Mouse (Mus musculus) common myeloid progenitor, adult 5-6 weeks (primary cell): ENCODE results near the gene Pik3cd. TPM values are rescaled to one million over a fixed set of nuclear protein-coding genes. Genes with fewer than 3 reads are reported as not detected.

Experiments
- ATAC-seq: replicated peaks from 2 replicates; pipeline ENCODE4 v1.8.0; 2016; ENCODE audit warnings: low read depth, mild to moderate bottlenecking, moderate TSS enrichment, inconsistent platforms; ENCODE audit not compliant: poor library complexity, severe bottlenecking
- total RNA-seq: library from RNA; stranded (forward); fragments of 200-1000, 187-1606 nt; gene quantifications from 2 replicates; pipeline ENCODE4 v1.2.3, GENCODE M21; 2017

The Pik3cd gene
- total RNA-seq, 1 experiment from 2014 or later: 44.6 TPM

DNA sequence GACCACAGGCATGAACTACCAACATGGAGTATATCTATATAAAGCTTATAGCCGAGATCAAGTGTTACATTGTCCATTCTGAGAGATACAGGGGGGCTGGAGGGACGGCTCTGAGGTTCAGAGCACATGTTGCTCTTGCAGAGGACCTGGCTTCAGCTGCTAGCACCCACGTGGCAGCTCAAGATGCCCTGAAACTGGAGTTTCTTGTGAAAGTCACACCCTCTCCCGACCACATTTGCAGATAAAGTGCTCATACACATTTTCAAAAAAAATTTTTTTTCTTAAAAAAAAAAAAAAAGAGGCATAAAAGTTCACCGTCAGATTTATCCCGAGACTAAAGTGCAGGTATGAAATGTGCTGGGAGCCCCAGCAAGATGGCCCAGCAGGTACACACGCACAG is 41.8 kb downstream of the Pik3cd start:
- no peak for ATAC-seq

DNA sequence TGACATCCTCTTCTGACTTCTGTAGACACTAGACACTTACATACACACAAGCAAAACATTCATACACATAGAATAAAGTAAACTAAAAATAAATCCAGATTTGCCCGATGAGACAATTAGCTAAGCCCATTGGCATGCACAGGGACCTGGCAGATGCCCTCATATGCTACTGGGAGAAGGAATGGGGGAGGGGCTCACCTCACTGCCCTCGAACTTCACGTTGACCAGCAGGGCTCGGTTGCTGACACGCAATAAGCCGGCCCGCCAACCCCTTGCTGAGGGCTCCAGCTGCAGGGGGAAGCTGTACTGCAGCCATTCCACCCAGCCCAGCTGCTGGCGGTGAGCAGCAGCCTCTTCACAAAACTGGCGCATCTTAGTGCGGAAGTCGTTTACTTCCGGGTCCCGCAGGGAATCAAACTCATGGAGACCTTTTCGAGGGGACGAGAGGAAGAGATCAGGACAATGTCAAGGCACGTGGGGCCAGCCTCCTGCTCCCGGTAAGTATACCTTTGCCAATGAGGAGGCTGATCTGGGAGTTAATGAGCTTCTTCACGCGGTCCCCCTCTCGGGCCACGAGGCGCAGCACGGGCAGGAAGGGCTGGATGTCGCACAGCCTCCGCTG is 42.8 kb downstream of the Pik3cd start:
- ATAC-seq: no peak

DNA sequence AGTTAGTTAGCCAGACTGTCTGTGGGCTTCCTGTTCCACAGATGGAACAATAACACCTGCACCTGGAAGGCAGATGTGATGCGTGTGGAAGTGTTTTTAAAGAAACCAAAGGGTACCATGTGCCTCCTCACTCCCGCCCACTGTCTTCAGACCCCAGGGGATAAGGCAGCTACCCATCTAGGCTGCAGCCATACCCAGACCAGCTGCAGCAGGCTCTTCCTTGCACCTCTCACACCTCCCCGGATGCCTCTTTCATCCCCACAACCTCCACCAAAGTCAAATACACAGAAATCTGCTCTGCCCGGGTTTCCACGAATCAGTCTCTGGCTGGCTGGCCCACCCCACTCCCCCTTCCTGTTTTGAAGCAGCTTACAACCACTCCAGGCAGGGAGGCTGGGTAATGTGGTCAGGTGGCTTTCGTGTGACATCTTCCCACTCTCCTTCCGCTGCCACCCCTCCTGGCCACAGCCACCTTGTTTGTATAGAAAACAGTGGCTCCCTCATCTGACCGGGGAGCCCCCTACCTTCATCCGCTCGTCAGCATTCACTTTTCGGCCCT is 44.4 kb downstream of the Pik3cd start:
- peak; percentile 73 for ATAC-seq

DNA sequence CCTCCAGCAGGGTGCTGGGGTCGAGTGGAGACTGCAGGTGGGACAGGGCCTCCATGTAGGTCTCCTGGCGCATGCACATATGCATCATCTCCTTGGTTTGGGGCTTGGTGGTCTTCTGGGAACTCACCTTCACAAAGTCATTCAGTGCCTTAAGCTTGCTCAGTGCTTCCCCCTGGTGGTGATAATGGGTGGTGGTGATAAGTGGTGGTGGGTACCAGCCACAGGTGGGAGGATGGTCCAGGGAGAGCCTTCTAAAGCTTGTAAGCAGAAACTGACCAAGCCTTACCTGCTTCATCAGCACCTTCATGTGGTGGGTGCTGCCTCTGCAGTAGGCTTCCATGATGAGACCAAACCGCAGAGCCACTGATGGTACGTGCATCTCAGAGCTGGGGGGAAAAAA is 48.1 kb downstream of the Pik3cd start:
- ATAC-seq: no peak

DNA sequence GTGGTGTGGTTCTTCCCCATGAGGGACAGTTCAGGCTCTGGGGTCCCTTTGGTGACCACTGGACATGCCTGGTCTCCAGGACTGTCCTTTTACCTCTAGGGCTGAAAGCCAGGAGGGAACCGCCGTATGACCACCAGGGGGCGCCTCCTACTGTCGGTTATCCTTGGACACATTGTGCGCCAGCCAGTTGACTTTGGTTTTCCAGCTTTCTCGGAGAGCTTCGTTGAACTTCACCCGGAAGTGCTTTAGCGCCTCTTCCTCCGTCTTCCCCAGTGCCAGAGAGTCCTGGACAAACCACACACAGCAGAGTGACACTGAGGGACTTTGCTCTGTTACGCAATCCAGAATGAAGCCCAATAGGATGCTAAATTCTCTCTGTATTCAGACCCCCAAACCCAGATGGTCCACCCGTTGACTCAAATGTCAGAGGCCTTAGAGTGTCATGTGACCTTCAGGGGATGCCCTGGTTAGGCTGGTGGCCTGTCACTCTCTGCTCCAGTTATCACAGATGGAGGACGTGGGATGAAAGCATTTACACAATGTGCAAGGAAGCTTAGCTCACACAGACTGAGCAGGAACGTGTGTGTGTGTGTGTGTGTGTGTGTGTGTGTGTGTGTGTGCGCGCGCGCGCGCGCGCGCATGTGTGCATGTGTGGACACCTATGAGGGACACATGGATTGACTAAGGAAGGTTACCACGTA is 51.7 kb downstream of the Pik3cd start:
- peak; percentile 24 for ATAC-seq

DNA sequence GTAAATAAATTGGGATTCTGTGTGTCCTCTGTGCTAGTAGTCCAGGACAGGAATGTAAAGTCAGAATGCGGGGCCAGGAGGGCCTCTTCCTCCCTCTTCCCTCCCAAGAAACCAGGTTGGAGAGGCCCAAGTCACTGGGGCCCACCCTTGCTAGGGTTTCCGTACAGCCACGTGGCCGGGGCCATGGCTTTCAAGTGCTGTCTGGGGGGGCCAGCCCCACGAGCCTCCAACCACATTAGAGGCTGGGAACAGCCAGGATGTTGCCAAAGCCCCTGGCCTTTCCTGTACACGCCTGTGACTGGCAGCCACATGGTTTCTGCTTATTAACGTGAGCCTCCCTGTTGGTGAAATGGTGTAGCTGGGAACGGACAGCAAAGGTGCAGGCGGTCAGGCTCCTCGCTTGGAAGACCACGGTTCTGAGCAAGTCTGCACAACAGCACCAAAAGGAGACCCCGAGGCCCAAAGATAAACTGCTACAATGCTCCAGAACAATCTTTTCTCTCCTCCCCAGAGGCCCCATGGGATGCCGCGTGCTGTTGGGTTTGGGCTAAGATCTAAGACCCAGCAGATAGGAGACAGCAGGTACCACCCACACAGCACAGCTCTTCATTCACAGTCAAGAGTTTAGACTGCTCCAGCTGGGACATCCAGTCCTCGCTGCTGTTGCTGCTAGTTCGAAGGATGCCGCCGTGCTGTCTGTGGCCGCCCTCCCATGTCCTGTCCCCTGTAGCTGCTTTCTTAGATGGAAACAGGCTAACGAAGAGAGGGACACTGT is 54.2 kb downstream of the Pik3cd start:
- peak; percentile 68 for ATAC-seq

DNA sequence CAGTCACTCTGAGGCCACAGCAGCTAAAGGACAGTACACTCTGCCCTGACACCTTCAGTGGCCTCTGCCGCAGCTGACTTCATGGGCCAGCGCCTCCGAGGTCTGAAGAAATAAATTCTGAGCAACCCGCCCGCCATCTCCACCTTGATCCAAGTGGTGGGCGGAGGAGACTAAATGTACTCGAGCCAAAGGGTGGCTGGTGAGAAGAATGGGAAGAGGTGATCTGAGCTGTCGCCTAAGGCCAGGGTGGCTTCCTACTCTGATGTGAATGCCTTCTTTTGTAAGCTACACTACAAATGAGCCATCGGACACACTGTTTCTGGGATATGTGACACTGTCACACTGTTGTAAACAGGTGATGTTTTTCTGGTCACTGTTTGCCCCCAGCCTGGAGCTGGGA is 56.6 kb downstream of the Pik3cd start:
- no peak for ATAC-seq

DNA sequence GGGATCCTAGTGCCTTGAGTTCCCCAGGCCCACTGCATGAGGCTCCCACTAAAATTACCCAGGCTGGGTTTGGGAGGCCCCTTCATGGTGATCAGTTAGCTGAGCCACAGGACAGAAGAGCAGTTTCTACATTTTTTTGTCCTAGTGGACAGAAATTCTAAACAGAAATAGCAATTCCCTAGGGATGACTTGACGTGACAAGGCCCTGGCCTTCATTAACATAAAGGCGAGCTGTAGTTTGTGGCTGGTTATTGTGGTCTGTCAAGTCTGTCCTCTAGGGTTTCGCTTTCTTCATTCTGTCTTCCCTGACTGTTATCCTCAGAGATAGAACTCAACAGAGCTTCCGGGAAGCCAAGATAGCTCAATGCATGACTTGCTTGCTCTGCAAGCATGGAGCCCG is 60.4 kb downstream of the Pik3cd start:
- no peak for ATAC-seq

DNA sequence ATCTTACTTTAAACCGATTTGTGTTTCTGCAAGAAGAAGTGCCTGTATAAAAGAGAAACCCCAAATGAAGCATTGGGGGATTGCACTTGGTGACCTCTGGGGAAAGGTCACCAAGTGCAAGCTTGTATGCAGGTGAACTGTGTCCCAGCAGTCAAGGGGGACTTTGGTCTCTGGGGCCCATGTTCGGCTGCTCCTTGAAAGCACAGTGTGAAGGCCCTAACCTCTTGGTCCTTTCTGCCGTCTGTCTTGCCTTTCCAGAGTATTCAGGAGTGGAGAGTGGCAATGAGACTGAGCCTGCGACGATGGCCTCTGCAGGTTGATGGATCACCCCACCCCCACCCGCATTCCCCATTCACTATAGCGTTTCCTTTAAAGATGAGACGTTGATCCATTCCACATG is 61.0 kb downstream of the Pik3cd start:
- ATAC-seq: no peak

DNA sequence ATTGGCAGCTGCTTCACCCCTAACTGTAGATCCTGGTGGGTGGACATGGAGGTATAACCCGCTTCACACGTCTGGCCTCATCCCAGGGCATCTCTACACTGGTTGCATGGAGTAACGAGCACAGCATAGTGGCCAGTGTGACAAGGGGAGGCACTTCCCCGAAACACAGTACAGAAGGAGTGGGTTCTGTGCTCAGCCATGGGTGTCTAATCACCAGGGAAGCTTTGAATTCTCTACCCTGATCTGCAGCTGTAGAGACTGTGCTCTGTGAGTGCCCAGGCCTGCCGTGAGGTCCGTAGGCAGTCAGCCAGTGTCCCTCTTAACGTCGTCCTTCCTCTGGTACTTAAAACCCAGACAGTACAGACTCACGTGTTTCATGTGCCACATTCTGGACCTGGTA is 61.5 kb downstream of the Pik3cd start:
- no peak for ATAC-seq

DNA sequence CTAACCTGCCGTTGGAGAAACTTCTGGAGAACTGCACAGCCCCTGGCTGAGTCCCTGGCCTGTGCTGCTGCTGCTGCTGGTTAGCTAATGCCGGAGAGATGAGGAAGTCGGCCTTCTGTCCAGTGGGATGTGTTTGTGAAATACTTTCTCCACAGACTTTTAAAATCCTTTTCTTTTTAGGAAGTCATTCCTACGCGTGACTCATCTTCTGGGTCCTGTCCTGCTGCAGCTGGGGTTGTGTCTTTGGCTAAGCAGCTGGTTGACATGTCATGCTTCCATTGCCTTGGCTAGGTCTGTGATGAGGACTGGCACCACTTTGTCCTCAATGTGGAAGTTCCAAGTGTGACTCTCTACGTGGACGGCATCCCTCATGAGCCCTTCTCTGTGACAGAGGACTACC is 64.4 kb downstream of the Pik3cd start:
- no peak for ATAC-seq

DNA sequence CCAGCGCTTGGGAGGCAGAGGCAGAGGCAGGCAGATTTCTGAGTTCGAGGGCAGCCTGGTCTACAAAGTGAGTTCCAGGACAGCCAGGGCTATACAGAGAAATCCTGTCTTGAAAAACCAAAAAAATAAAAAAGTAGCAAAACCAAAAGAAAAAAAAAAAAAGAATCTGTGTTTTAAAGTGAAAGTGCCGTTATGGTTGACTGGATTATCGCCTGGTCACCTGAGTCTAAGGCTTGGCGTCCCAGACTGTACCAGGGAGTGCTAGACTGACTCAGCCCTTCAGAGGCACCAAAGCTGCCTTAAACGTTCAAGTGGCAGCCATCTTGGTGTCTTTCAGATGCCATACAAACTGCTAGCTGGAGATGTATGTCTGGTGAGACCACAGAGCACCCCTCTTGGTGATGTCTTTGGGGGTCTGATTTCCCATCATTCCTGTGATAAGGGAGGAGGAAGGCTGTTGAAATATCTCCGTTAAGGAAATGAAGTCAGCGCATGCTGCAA is 66.4 kb downstream of the Pik3cd start:
- no peak; the same call in 1 of the 2 replicates for ATAC-seq

DNA sequence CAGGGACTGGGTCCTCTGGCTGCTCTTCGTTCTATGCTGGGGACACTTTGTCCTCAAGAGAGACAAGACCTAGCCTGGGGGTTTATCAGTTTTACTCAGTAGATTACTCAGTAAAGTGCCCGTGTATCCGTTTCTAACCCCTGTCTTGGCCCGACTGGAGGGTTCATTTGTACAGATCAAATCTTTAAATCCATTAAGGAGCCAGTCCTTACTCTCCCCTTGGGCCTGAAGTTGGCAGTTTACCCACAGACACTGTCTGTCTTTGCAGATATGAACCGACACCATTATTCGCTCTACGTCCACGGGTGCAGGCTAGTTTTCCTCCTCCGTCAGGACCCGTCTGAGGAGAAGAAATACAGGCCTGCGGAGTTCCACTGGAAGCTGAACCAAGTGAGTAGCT is 67.4 kb downstream of the Pik3cd start:
- peak; percentile 64 for ATAC-seq

DNA sequence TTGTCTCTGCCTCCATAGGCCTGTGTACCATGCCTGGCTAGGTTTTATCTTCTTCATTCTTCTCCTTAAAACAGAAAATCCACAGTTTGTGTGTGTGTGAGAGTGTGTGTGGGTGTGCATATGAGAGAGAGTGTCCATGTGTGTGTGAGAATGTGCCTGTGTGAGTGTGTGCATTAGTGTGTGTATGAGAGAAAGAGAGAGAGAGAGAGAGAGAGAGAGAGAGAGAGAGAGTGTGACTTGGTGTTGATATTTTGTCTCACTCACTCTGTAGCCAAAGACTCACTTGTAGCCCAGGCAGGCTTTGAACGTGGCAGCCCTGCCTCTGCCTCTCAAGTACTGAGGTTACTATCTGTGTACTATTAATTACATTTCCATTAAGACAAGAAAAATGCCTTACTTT is 68.2 kb downstream of the Pik3cd start:
- no peak for ATAC-seq

DNA sequence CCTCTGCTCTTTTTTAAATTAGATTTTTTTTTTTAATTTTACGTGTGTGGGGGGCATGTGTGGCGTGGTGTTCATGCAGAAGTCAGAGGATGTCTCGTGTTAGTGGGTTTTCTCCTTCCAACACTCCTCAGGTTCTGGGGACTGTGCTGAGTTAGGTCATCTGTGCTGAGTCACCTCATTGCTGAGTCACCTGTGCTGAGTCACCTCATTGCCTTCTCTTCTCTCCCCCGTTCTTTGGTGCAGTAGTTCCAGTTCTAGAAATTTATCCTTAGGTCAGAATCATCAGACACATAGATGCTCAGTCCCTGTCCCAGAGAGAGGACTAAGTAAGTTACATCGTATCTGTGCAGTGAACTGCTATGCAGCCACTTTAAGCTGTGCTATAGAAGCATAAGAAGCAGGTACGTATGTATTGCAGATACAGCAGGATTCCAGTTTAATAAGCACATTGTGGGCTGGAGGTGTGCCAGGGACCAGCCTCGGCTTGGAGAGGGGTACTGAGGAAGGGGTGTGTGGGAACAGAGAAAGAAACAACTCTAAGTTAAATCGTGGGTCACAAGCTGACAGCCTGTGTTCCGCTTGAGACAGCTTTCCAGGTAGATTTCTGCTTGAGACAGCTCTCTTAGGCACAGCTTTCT is 69.6 kb downstream of the Pik3cd start:
- ATAC-seq: no peak

DNA sequence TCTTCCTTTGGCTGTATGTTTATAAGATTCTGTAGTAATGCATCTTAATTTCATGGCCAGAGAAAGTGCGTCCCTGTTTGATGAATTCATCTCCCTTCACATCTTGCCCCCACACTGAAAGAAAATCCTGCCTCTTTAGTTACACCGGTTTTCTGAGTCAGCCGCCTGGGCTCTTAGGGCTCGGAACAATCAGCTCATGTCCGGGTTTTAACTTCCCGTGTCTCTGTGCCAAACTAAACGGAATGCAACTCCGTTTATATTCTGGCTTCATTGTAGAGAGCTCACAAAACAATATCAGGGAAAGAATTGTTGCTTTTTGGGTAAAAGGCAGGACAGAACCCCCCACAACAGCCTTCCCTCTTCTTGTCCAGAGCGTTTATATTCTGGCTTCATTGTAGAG is 73.6 kb downstream of the Pik3cd start:
- ATAC-seq: no peak

DNA sequence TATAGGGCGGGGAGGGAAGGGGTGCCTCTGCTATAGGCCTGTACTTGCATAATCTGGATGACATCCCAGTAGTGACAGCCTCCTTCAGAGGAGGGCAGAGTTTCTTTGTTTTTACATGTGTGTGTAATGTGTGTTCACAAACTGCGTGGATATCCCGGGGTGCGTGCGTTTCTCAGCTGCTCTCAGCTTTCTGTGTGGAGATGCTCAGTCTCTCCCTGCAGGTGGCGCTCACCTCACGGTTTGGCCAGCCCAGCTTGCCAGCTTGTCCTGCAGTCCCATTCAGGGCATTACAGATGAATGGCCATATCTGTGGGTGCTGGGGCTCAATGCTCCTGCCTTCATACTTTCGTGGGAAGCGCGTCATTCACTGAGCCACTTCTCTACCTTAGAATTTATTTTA is 74.0 kb downstream of the Pik3cd start:
- ATAC-seq: peak; percentile 97

DNA sequence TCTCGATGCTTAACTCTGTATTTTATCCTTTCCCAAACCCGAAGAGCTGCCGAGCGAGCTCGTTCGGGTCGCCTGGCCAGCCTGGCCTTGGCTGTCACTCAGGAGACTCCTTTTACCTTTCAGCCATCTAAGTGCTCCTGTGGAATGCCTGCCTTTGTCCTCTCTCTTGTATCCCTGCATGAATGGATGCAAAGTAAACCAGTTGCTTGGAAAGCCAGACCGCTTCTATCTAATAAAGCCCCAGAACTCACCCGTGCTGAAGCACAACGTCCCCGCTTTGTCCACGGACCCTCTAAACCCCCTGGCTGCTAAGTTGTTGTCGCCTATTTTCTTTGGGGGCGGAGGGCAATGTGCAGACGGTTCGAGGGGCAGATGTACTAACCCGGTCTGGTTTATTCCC is 75.6 kb downstream of the Pik3cd start:
- ATAC-seq: no peak

DNA sequence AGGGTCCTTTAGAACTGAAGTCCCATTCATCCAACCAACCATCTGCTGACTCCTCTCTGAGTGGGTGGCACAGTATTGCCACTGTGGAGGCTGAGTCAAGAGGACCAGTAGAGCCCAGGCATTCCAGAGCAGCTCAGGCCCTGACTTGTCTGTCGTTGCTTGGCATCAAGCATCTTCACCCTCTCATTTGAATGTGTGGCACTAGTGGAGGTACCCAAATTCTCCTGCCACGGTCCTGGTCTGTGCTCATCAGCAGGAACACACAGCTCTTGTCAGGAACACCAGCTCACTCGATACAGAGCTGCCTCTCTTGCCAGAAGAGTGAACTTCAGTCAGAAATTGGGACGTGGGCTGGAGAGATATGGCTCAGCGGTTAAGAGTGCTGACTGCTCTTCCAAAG is 78.7 kb downstream of the Pik3cd start:
- ATAC-seq: no peak

DNA sequence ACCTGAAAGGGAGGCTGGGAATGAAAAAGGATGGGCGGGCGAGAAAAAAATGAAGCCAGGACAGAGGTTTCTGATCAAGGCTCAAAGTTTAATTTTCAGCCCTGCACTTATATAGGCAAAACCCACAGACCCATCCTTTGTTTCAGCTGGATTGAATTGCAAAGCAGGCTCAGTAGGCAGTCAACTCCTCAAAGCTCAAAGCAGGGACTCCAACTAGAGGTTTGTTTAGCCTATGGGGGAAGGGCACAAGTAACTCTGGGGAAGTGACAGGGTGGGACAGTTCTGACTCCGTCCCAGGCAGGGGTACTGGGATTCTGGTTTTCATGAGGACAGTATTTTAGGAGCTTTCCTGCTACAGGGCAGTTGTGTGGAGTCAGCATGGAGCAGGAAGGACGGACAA is 81.1 kb downstream of the Pik3cd start:
- no peak for ATAC-seq
